ENCODE assay signal across 8 mouse cellular contexts in genomic region chr4:119422294-119422964, GRCm38 (mm10). TPM values are rescaled to one million over a fixed set of nuclear protein-coding genes. Genes with fewer than 3 reads are reported as not detected.
DNase-seq lines count a peak whose midpoint lies in the region; ATAC-seq and TF ChIP-seq lines count a peak whose summit lies in the region.

Gene Ppcs (minus strand): TSS chr4:119422420.
Gene Zmynd12 (plus strand): TSS chr4:119422814.

- peak; percentile 96 for ATAC-seq in embryonic facial prominence, embryonic 14.5 days (ENCODE audit: low read depth)
- peak; percentile 94 for ATAC-seq in limb, embryonic 13.5 days (ENCODE audit: low FRiP score, low read depth)
- peak; percentile 96 for ATAC-seq in midbrain, embryonic 15.5 days (replicated peaks)

- H3K4me1 ChIP-seq in bone marrow, adult 2 months (ENCODE audit: control insufficient read depth, insufficient read depth, low read length): peaks cover 3% of the 10 kb centered on the region; the same call in 1 of the 2 replicates
- H3K4me1 ChIP-seq in embryonic facial prominence, embryonic 14.5 days (ENCODE audit: control insufficient read depth, insufficient read depth, low read length): peaks cover 11% of the 10 kb centered on the region
- H3K4me1 ChIP-seq in limb, embryonic 13.5 days: peaks cover 19% of the 10 kb centered on the region
- H3K4me1 ChIP-seq in midbrain, embryonic 15.5 days: peaks cover 19% of the 10 kb centered on the region

- peak; percentile 96 for DNase-seq in A20 (ENCODE audit: low read depth, low spot score)
- DNase-seq in embryonic facial prominence, embryonic 14.5 days (ENCODE audit: low spot score): peak; percentile 95
- DNase-seq in heart, adult 8-10 months (ENCODE audit: low spot score): peak; percentile 86
- peak; percentile 94 to 95 for DNase-seq in kidney, adult 8-10 months
- DNase-seq in spleen, adult 18-20 months: peak; percentile 86 to 91

- 0 out of 2 replicates have a peak, but pooled peaks have one; percentile 15 for TF ChIP-seq CTCF in bone marrow, adult 2 months (IDR thresholded peaks at IDR 0.05; ENCODE audit: control insufficient read depth, insufficient read depth, low read length)

- peak within 1 kb of the TSS; percentile 79 for H3K4me2 ChIP-seq in embryonic facial prominence, embryonic 14.5 days (ENCODE audit: low read depth, low read length)
- H3K4me2 ChIP-seq in limb, embryonic 13.5 days (replicated peaks): peak within 1 kb of the TSS; percentile 92
- H3K4me2 ChIP-seq in midbrain, embryonic 15.5 days: peak within 1 kb of the TSS; percentile 96

- TF ChIP-seq POLR2A in bone marrow, adult 2 months (IDR thresholded peaks at IDR 0.05; ENCODE audit: borderline replicate concordance, control insufficient read depth, low read depth, low read length): peak; percentile 89

- WGBS in bone marrow, adult 2 months: under 1% methylated on average over 52 of the region's 52 CpGs
- WGBS in embryonic facial prominence, embryonic 14.5 days: under 1% methylated on average over 46 of the region's 52 CpGs
- under 1% methylated on average over 52 of the region's 52 CpGs for WGBS in limb, embryonic 13.5 days
- under 1% methylated on average over 52 of the region's 52 CpGs for WGBS in midbrain, embryonic 15.5 days

- H3K27me3 ChIP-seq in embryonic facial prominence, embryonic 14.5 days (replicated peaks; ENCODE audit: control insufficient read depth, insufficient read depth, low read length): no peaks in the 10 kb centered on the region
- no peaks in the 10 kb centered on the region for H3K27me3 ChIP-seq in limb, embryonic 13.5 days
- no peaks in the 10 kb centered on the region for H3K27me3 ChIP-seq in midbrain, embryonic 15.5 days (replicated peaks)

- no peaks in the 10 kb centered on the region for H3K36me3 ChIP-seq in embryonic facial prominence, embryonic 14.5 days (ENCODE audit: control insufficient read depth, insufficient read depth, low read length)
- H3K36me3 ChIP-seq in limb, embryonic 13.5 days: peaks cover 9% of the 10 kb centered on the region
- H3K36me3 ChIP-seq in midbrain, embryonic 15.5 days (replicated peaks): no peaks in the 10 kb centered on the region

- H3K27ac ChIP-seq in bone marrow, adult 2 months (ENCODE audit: control insufficient read depth, insufficient read depth, low read depth, low read length, poor library complexity): peak within 1 kb of the TSS; percentile 82
- peak within 1 kb of the TSS; percentile 87 for H3K27ac ChIP-seq in embryonic facial prominence, embryonic 14.5 days (replicated peaks; ENCODE audit: low read depth, low read length)
- H3K27ac ChIP-seq in limb, embryonic 13.5 days: peak within 1 kb of the TSS; percentile 85
- peak within 1 kb of the TSS; percentile 95 for H3K27ac ChIP-seq in midbrain, embryonic 15.5 days

- peak within 1 kb of the TSS; percentile 75 for H3K9ac ChIP-seq in embryonic facial prominence, embryonic 14.5 days (ENCODE audit: low read depth, low read length)
- H3K9ac ChIP-seq in limb, embryonic 13.5 days: peak within 1 kb of the TSS; percentile 90
- H3K9ac ChIP-seq in midbrain, embryonic 15.5 days: peak within 1 kb of the TSS; percentile 85

- peak within 1 kb of the TSS; percentile 87 for H3K4me3 ChIP-seq in bone marrow, adult 2 months (replicated peaks; ENCODE audit: control insufficient read depth, low read depth, low read length)
- peak within 1 kb of the TSS; percentile 63 for H3K4me3 ChIP-seq in embryonic facial prominence, embryonic 14.5 days (ENCODE audit: low read depth, low read length)
- peak within 1 kb of the TSS; percentile 73 for H3K4me3 ChIP-seq in limb, embryonic 13.5 days
- H3K4me3 ChIP-seq in midbrain, embryonic 15.5 days: peak within 1 kb of the TSS; percentile 79

- no peaks in the 10 kb centered on the region for H3K9me3 ChIP-seq in embryonic facial prominence, embryonic 14.5 days (ENCODE audit: control insufficient read depth, low read length)
- H3K9me3 ChIP-seq in limb, embryonic 13.5 days: no peaks in the 10 kb centered on the region
- no peaks in the 10 kb centered on the region for H3K9me3 ChIP-seq in midbrain, embryonic 15.5 days

RNA-seq across cellular contexts. Expression of gene Ppcs, which starts in this region (rescaled TPM):
- 5.5 and 9.8 TPM in 2 replicates for polyA plus RNA-seq in bone marrow, adult 2 months (2011; ENCODE audit: insufficient read depth, insufficient read length, low replicate concordance, missing spikeins)
- 22.1 and 30.3 TPM in 2 replicates for polyA plus RNA-seq in embryonic facial prominence, embryonic 14.5 days (2014; fragmentation: Nextera tagmentation; extraction: Ambion mirVana)
- total RNA-seq in heart, adult 8-10 months (2022): 10 to 100 TPM in 3 of 4 experiments, 1 to 10 TPM in 1; 6.2 to 13.3 (median 11.9) TPM
- polyA plus RNA-seq in limb, embryonic 13.5 days (2015; fragmentation: Nextera tagmentation; extraction: Ambion mirVana): 29.3 and 33.0 TPM in 2 replicates
- polyA plus RNA-seq in midbrain, embryonic 15.5 days (2015; fragmentation: Nextera tagmentation; extraction: Ambion mirVana): 20.8 and 22.2 TPM in 2 replicates

RNA-seq across cellular contexts. Expression of gene Zmynd12, which starts in this region (rescaled TPM):
- 3.3 TPM in 1 of 2 replicates, not detected in the other for polyA plus RNA-seq in bone marrow, adult 2 months (2011; ENCODE audit: insufficient read depth, insufficient read length, low replicate concordance, missing spikeins)
- 0.90 TPM in 1 of 2 replicates, not detected in the other for polyA plus RNA-seq in embryonic facial prominence, embryonic 14.5 days (2014; fragmentation: Nextera tagmentation; extraction: Ambion mirVana)
- not detected for total RNA-seq in heart, adult 8-10 months (2022)
- 0.19 and 0.34 TPM in 2 replicates for polyA plus RNA-seq in limb, embryonic 13.5 days (2015; fragmentation: Nextera tagmentation; extraction: Ambion mirVana)
- polyA plus RNA-seq in midbrain, embryonic 15.5 days (2015; fragmentation: Nextera tagmentation; extraction: Ambion mirVana): 0.18 and 0.63 TPM in 2 replicates

Comparison
In these comparisons a context has a peak if more than half of its experiments do, and no peak if none do; other contexts are left out.
1. Peak in every context shown above with its lines: DNase-seq, ATAC-seq, H3K4me3 ChIP-seq and H3K27ac ChIP-seq.